Mouse (Mus musculus): Measurements from ENCODE around the gene Ubl3.
A peak's percentile ranks its signal among the peaks of the same experiment; 100 is the strongest.

Ubl3 gene

GRCm38 (mm10) chr5:148552187-148553071, at the start of gene Ubl3:
TSS of gene Ubl3 (minus strand) at chr5:148552789.
- peak; percentile 90 for DNase-seq (ENCODE audit: low read depth, low spot score)

DNA sequence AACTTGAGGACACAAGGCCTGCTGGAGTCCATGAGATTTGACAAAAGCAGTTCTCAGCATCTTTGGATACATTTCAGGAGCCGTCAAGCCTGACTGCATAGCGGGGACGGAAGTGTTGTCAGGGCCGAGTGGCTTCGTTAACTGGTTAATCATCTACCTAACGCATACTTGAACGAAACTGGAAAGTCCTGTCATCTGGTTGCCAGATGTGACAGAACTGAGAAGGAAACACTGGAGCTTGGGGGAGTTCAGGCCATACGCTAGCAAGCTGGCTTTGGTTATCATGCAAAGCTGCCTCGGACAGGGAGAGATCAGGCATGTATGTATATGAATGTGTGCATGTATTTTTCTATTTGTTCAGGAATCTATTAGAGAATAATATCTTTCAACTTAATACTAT, 45.8 kb upstream of the Ubl3 start:
- DNase-seq (ENCODE audit: low read depth, low spot score), result no peak

GRCm38 (mm10) chr5:148596086-148596753, 43.6 kb upstream of the Ubl3 start:
- DNase-seq (ENCODE audit: low read depth, low spot score), result no peak

DNA sequence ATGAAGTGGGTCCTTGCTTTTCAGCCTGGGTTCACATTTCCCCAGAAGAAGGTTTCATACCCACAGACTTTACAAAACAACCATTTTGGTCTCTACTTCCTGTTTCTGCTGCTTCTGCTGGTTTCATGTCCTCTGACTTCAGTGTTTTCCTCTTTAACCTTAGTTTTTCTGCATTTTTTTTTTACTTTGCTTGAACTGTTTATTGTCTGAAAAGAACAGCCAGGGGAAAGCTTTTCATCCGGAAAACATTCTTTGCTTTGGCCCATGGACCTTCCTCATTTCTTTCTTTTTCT, 42.8 kb upstream of the Ubl3 start:
- DNase-seq (ENCODE audit: low read depth, low spot score), result no peak

DNA sequence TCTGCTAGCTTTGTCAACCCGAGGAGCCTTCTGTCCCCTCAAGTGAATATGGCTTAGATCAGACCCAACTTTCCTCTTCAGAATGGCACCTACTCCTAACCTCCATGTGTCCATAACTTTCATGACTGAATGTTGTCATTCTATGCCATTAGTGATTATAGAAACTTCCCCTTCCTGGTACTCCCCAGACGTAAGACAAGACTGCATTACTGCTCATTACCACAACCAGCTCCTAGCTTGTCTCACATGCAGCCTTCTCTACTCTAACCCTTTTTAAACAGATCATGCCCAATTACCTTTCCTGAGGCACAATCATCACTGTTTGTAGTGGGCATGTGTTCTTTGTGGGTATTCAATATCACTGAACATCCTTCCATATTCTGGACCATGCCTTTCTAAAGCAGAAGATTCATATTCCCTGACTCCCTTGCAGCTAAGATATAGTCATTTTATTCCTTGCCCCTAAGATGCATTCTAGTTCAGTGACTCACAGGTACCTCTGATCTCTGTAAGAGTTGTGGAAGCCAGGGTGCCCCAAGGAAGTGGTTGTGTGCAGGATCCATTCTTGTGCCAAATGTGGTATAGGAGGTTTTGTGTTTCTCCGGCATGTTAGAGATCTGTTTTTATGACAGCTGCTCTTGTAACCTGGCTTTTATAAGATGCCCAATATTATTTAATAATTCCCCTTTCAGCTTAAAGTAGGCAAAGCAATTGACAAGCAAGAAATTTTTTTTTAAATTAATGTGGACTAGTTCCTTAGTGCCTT, 42.3 kb upstream of the Ubl3 start:
- DNase-seq (ENCODE audit: low read depth, low spot score), result no peak

- no peak for DNase-seq (ENCODE audit: low read depth, low spot score)
These were observed 41.0 kb upstream of the Ubl3 start for GRCm38 (mm10) chr5:148593607-148594006.

DNA sequence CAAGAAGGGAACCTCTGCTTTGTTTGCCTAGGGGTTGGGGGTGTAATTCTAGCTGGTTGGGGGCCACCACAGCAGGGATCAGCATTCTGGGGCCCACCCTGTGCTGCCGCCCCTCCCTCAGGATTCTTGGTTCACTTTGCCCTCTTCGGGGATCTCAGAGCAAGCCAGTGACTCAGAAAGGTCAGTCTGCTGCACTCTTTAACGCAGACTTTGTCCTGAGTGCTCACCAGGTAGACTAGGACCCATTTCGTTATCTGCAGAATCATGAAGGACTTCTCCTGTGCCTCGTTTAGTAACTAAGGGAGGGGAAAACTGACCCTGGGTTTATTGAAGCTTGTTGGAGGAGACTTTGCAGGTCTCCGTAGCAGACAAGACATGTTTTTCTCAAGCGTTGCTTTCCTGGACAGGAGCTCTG, 38.9 kb upstream of the Ubl3 start:
- no peak for DNase-seq (ENCODE audit: low read depth, low spot score)

DNA sequence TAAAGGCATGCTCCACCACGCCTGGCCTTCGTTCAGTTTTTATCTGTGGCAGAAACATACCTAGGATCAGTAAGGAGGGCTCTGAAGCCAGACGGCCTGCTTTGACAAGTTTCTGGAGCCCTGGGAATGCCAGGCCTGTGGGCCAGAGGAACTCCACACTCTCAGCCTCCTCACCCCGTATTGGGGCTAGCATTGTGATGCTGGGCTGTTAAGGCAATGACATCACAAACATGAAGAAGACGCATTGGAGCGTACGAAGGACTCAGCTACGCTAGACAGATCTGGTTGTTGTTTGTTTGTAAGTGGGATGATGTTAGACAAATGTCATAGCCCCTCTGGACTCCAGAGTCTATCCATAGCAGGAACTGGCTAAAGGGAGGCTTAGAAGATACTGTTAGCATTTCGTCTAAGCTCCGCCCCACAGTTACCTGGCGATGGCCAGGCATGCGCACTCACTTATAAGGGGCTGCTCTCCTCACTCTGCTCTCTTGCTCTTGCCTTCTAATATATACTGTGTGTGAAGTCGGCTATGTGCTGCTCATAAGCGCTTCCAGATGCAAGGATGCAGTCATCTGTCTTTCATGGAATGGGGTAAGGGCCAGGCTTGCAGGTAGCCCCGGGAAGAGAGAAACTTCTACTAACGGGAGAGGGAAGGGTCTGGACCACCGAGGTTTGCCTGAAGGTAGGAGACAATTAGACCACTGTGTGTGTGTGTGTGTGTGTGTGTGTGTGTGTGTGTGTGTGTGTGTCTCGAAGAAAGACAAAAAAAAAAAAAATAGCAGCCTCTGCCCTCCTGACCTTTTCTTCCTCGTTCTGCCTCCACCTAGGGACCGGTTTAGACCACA, 38.2 kb upstream of the Ubl3 start:
- no peak for DNase-seq (ENCODE audit: low read depth, low spot score)

- no peak for DNase-seq (ENCODE audit: low read depth, low spot score)
These were observed 36.4 kb upstream of the Ubl3 start for GRCm38 (mm10) chr5:148588987-148589386.

GRCm38 (mm10) chr5:148588142-148588650, 35.6 kb upstream of the Ubl3 start:
- no peak for DNase-seq (ENCODE audit: low read depth, low spot score)

- no peak for DNase-seq (ENCODE audit: low read depth, low spot score)
These were observed 27.9 kb upstream of the Ubl3 start for GRCm38 (mm10) chr5:148580388-148580985.

DNA sequence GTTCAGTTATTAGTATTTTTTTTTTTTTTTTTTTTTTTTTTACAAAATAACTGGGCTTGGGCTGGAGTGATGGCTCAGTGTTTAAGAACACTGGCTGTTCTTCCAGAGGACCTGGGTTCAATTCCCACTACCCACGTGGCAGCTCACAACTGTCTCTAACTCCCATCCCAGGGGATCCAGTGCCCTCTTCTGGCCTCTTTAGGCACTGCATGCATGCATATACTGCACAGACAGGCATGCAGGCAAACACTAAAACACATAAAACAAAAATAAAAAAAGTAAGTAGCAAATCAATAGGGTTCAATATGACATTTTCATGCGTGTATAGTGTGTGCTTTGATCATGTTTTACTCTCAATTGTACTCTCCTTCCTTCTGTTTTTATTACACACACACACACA, 26.6 kb upstream of the Ubl3 start:
- no peak for DNase-seq (ENCODE audit: low read depth, low spot score)

- DNase-seq (ENCODE audit: low read depth, low spot score), result no peak
These were observed 25.8 kb upstream of the Ubl3 start for GRCm38 (mm10) chr5:148578353-148578752.

DNA sequence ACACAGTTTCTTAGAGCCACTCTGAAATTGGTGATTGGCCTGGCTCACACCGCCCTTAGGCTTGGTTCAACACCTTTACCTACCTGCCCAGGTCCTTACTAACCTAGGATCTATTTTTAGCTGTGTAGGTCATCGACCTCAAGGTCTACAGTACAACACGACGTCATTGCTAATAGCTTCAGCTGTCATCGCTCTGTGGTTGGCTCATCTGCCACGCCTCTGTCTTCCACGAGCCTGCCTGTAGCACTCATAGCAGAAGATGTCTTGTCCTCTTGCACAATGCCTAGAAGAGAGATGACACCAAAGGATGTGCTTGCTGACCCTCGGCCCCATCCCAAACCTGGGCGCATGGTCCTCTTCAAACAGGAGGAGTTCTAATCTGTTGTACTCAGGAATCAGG, 24.7 kb upstream of the Ubl3 start:
- DNase-seq (ENCODE audit: low read depth, low spot score), result no peak

GRCm38 (mm10) chr5:148575163-148575562, 22.6 kb upstream of the Ubl3 start:
- DNase-seq (ENCODE audit: low read depth, low spot score), result no peak

DNA sequence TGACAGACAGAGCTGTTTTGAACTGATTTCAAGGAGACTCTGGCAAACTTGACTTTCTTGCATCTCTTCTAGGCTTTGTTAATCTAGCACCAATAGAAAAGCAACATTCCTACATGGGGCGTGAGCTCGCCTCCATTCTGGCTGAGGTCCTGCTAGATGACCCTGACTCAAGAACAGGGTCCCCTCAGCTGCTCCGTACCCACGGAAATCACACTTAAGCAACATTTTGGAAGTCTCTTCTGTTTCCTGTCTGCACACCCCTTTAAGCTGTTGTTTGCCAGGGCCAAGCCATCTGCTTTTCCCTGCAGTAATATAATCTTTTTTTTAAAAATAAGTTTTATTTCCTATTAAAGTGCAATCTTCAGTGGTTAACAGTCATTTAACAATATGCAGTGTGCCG, 20.1 kb upstream of the Ubl3 start:
- DNase-seq (ENCODE audit: low read depth, low spot score), result no peak

DNA sequence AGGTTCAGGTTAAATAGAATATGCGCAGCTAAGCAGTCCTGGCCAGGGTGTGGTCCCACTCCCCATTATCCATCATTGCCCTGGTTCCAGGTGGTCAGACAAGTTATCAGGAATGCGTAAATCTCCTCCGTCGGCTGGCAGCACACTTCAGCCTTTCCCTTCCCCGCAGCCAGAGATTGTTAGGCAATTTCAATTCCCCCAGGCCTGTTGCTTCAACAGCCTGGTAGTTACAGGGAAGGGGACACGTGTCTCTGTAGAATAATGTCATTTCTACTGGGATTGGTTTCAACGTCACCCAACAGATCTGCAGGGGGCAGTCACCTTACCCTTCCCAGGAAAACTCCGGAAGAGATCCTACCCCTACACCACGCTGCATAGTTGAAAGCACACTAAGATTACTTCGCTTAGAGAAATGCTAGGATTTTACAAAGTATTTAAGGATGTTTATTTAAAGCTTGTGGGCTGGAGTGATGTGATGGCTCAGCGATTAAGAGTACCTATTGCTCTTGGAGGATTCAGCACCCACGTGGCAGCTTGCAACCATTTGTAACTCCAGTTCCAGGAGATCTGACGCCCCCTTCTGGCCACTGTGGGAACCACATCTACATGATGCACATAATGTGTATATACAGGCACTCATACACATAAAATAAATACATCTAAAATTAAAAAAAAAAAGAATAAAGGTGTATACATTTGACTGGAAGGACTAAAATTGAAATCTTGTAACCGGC, 18.1 kb upstream of the Ubl3 start:
- no peak for DNase-seq (ENCODE audit: low read depth, low spot score)

DNA sequence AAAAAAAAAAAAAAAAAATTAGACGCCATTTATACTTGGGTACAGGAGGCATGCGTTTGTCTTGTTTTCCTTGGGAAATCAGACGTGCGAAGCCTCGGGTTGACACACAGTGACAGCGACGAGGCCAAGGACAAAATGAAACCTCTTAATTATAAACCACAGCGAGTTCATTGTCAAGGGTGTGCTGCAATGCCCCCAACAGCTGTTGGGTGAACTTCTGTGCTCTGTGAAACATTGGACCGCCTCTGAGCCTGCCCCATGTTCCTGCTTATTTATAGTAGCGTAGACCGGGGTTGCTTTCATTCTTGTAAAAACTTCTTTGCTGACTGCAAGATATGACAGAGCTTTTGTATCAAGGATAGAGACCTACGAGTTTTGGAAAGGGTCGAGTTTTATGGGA, 16.9 kb upstream of the Ubl3 start:
- no peak for DNase-seq (ENCODE audit: low read depth, low spot score)

DNA sequence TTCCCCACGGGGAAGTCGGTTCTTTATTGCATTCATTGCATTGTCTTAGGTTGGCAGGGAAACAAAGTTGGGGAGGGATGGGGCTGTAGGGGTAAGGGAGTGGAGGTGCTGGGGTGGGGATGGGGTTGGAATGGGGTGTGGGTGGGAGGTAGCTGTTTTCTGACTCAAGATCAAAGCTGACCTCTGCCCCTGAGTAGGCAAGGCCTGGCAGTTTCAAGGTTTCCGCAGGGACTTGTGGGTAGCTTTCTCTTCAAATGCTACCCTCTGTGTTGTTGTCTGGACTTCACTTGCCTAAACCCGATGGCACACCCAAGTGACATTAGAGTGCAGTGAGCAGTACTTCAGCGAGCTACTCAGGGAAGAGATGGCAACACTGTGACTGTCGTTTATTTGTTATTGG, 13.0 kb upstream of the Ubl3 start:
- no peak for DNase-seq (ENCODE audit: low read depth, low spot score)

DNA sequence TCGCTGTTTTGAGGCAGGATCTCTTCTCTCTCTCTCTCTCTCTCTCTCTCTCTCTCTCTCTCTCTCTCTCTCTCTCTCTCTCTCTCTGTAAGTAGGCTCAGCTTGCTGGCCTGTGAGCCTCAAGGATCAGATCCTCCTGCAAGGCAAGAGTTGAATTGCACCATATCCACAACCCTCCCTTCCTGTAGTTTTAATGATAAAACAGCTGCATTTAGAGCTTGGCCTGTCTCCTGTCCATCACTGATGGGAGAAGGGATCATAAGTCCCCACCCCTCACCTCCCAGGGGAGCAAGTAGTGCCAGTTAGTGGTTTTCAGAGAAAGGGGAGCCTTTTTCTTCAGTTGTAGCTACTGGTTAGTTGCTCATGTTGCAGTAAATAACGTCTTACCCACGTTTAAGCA, 11.5 kb upstream of the Ubl3 start:
- no peak for DNase-seq (ENCODE audit: low read depth, low spot score)

Measured in skeletal muscle tissue, adult 2 months (tissue).